Mouse (Mus musculus) lung, postnatal 0 days (tissue): ENCODE measurements at regions not wholly inside any gene's neighbourhood (a gene's known extent, or its start where the extent isn't known, plus 50 kb on each side); places are given as distances from the start of the nearest gene placed in this dataset.

Experiments
- ATAC-seq: fragments of 200-750 bp; cut with Nextera tagmentation; 2 replicates; pipeline ENCODE4 v1.8.0; 2017; ENCODE audit warnings: moderate library complexity
- DNase-seq: peaks from one replicate; pipeline ENCODE4 v3.0.0-alpha.2; 2016; ENCODE audit warnings: low spot score
- H3K27ac ChIP-seq: fragments of 300-500 bp; sonication (generic); 2 replicates; pipeline ENCODE4 v1.5.1; 2014; ENCODE audit warnings: antibody characterized with exemption, mild to moderate bottlenecking, low read length, mixed read lengths
- H3K27me3 ChIP-seq: fragments of 300-500 bp; sonication (generic); replicated peaks from 2 replicates; pipeline ENCODE4 v1.6.1; 2014; ENCODE audit warnings: low read length, mixed read lengths; ENCODE audit not compliant: insufficient read depth
- H3K36me3 ChIP-seq: fragments of 300-500 bp; sonication (generic); 2 replicates; pipeline ENCODE4 v1.6.1; 2014; ENCODE audit warnings: low read length, mixed read lengths; ENCODE audit not compliant: insufficient read depth
- H3K4me1 ChIP-seq: fragments of 300-500 bp; sonication (generic); 2 replicates; pipeline ENCODE4 v1.6.1; 2014; ENCODE audit warnings: antibody characterized with exemption, low read depth, low read length, mixed read lengths; ENCODE audit not compliant: insufficient read depth
- H3K4me2 ChIP-seq: fragments of 300-500 bp; sonication (generic); replicated peaks from 2 replicates; pipeline ENCODE4 v1.6.1; 2014; ENCODE audit warnings: low read depth, mild to moderate bottlenecking, low read length, moderate library complexity, mixed read lengths
- H3K4me3 ChIP-seq: fragments of 300-500 bp; sonication (generic); 2 replicates; pipeline ENCODE4 v1.5.1; 2014; ENCODE audit warnings: low read depth, low read length
- H3K9ac ChIP-seq: fragments of 300-500 bp; sonication (generic); replicated peaks from 2 replicates; pipeline ENCODE4 v1.6.1; 2014; ENCODE audit warnings: low read depth, mild to moderate bottlenecking
- H3K9me3 ChIP-seq: fragments of 300-500 bp; sonication (generic); 2 replicates; pipeline ENCODE4 v1.6.1; 2016; ENCODE audit warnings: low read length, mixed read lengths
- CTCF ChIP-seq: IDR thresholded peaks from 2 replicates; pipeline ENCODE4 v1.5.1; 2016; ENCODE audit warnings: antibody characterized with exemption, mild to moderate bottlenecking
- EP300 ChIP-seq: IDR thresholded peaks from 2 replicates; pipeline ENCODE4 v1.6.1; 2016; ENCODE audit warnings: antibody characterized with exemption, mild to moderate bottlenecking, control low read depth
- WGBS: fragments of 180-500 bp; shearing (Covaris S2); extraction: QIAGEN DNeasy Blood & Tissue Kit; methylation state at CpG from one replicate; pipeline ENCODE4 v1.1.7; 2014; 5-methylcytosine and 5-hydroxymethylcytosine counted together

DNA sequence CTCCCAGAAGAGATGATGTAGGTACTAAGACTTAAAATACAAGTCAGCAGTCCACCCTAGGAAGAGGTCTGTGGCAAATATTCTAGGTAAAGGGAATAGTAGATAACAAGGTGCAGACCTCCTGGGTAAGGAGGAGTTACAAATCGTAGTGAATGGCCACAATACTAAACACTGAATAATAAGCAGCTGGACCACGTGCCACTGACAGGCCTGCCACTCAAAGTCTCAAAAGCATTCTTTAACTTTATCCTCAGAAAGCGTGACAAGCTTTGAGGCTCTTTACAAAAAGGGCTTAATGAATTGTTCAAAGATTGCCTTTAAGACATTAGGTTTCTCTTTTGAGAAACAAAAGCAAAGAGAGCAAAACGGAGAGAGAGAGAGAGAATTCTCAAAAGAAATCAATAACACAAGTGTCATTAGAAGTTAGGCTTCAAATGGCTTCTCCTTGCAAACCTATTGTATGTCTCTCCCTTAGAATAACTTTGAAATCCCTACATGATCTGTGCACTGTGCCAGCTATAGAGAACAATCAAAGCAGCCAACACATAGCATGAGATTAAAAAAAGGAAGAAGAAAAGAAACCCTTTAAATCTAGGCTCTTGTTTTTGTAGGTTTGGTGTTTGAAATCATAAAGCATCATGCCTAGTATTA lies 383.6 kb upstream of the Actbl2 start:
- TF ChIP-seq EP300, result no peak
- TF ChIP-seq CTCF, result no peak
- WGBS, result 53% methylated on average over 4 of the region's 4 CpGs
- DNase-seq (no peak), ATAC-seq (no peak)
- no peak overlapping the region for H3K27ac ChIP-seq
- no peak overlapping the region for H3K4me2 ChIP-seq
- no peaks in the 10 kb centered on the region for H3K27me3 ChIP-seq
- H3K9me3 ChIP-seq, result no peaks in the 10 kb centered on the region
- no peaks in the 10 kb centered on the region for H3K36me3 ChIP-seq
- H3K4me3 ChIP-seq, result no peak overlapping the region
- H3K4me1 ChIP-seq, result no peaks in the 10 kb centered on the region
- H3K9ac ChIP-seq, result no peak overlapping the region

DNA sequence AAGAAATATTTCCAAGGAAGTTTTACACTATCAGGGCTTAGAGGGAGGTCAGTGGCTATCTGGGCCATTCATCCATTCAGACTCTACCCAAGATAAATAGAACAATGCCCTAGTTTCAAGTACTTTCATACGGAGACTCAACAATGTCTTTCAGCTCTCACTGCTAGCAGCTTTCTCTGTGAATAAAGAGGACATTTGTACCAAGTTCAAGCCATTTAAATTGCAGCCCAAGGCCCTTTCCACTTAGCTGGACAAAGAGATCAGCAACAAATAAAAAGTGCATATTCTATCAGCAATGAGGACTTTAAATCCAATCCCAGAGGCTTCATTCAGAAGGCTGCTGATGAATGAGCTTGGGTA lies 383.1 kb upstream of the Actbl2 start:
- no peaks in the 10 kb centered on the region for H3K4me1 ChIP-seq
- WGBS, result 49% methylated on average over 1 of the region's 1 CpGs
- DNase-seq (no peak), ATAC-seq (no peak)
- no peak overlapping the region for H3K9ac ChIP-seq
- no peaks in the 10 kb centered on the region for H3K27me3 ChIP-seq
- H3K4me3 ChIP-seq, result no peak overlapping the region
- no peak overlapping the region for H3K4me2 ChIP-seq
- TF ChIP-seq CTCF (no peak), EP300 (no peak)
- no peaks in the 10 kb centered on the region for H3K36me3 ChIP-seq
- no peaks in the 10 kb centered on the region for H3K9me3 ChIP-seq
- no peak overlapping the region for H3K27ac ChIP-seq

DNA sequence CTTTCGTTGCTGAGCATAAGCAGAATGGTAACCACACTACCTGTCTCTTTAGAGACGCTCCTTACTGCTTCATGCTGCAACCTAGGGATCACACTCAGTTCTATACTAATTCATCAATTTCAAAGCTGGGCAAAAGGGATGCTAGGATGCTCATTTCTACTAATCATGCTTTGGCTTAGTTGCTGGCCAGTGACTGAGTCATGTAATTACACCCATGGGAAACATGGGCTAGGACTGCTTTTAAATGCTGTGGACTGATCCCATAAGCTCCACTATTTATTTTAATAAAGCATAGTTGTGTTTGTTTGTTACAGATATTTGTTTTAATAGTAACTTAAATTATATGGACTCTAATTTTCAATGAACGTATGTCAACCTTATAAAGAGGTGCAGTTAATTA lies 373.2 kb upstream of the Actbl2 start:
- no peaks in the 10 kb centered on the region for H3K4me1 ChIP-seq
- H3K36me3 ChIP-seq, result no peaks in the 10 kb centered on the region
- WGBS, result 82% methylated on average over 3 of the region's 3 CpGs
- H3K4me2 ChIP-seq, result no peak overlapping the region
- no peaks in the 10 kb centered on the region for H3K9me3 ChIP-seq
- no peak for DNase-seq
- H3K27ac ChIP-seq, result no peak overlapping the region
- TF ChIP-seq CTCF (no peak), EP300 (no peak)
- no peak overlapping the region for H3K9ac ChIP-seq
- no peak for ATAC-seq
- no peak overlapping the region for H3K4me3 ChIP-seq
- no peaks in the 10 kb centered on the region for H3K27me3 ChIP-seq

DNA sequence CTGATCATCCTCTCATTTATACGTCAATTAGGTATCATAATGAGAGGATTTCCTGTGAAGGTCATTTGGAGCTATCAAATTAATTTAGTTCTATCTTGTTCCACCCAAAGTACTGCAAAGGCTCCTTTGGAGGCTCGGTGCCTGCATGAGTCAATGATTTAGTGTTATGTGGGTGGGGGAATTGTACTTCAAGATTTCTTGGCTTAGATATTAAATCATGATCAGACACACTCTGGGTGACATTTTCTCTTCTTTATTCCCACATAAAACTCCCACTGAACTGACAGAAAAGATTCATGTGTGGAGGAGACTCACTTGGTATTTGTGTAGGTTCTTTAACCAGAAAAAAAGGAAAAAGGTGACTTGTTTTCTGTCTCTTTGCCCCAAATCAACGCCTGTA lies 372.6 kb upstream of the Actbl2 start:
- Histone ChIP-seq H3K27me3 (no peaks in the 10 kb centered on the region), H3K4me1 (no peaks in the 10 kb centered on the region), H3K27ac (no peak overlapping the region), H3K9me3 (no peaks in the 10 kb centered on the region), H3K9ac (no peak overlapping the region), H3K4me3 (no peak overlapping the region), H3K36me3 (no peaks in the 10 kb centered on the region), H3K4me2 (no peak overlapping the region)
- TF ChIP-seq EP300 (no peak), CTCF (no peak)
- ATAC-seq (no peak), DNase-seq (no peak)
- 70% methylated on average over 3 of the region's 3 CpGs for WGBS

DNA sequence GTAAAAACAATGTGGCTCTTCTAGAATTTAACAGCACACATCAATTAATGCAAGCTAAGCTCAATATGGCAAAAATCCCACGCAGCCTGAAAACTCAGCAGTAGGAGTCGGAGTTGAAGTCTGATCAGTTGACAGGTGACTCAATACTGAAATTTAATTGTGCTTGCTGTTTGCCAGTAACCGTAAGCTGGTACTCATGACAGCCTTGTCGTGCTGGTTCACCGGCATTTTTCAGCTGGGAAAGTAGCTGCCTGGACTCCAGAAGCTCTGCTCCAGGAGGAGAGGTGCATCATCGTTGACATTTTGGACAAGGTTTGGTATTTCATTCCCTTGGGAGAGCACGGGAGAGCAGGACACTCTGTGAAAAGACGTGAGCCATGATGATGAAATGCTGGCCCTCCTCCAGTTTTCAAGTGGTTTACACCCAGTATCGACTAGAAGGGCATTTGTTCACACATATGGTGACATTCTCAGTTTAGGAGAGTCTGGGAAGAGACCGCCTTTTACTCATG lies 372.1 kb upstream of the Actbl2 start:
- Histone ChIP-seq H3K27ac (no peak overlapping the region), H3K4me2 (peak overlapping the region; percentile 12; the same call in 1 of the 2 replicates), H3K4me3 (no peak overlapping the region), H3K9ac (no peak overlapping the region), H3K27me3 (no peaks in the 10 kb centered on the region), H3K36me3 (no peaks in the 10 kb centered on the region), H3K9me3 (no peaks in the 10 kb centered on the region), H3K4me1 (no peaks in the 10 kb centered on the region)
- ATAC-seq (peak; percentile 35), DNase-seq (peak; percentile 46)
- WGBS, result 40% methylated on average over 10 of the region's 10 CpGs
- TF ChIP-seq EP300, result no peak
- TF ChIP-seq CTCF, result no peak

DNA sequence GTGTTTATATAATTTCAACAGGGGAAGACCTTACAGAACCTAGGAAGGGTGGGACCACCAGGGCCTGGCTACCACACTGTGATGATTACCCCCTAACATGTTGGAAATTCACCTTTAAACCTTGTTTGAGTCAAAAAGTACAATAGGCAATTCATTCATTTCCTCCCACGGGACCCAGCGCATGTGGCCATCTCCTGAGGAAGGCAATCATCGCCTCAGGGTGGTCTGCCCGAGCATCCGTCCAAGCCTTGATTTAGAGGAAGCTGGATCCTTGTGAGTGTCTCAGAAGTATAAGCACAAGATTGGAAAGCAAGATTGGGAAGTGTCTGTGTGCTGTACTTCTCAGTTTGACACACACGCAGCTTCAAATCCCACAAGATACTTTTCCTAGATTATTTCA lies 360.9 kb upstream of the Actbl2 start:
- DNase-seq, result peak; percentile 17
- H3K27me3 ChIP-seq, result no peaks in the 10 kb centered on the region

DNA sequence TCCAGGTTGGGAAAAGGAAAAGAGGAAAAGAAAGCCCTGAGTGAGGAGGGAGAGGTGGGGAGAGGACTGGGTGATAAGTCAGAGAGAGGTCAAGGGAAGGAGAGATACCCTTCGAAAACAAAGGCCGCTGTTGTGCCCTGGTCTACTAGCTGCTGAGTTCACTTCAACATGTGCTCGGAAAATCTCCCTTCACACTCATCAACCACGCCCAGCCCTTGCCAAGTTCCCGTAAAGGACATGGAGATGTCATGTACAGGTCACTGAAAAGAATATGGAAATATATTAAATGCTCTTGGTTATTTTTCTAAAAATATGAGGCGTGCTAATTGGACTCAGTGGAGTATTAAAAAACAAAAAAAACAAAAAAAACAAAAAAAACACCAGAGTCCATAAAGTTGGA lies 359.5 kb upstream of the Actbl2 start:
- WGBS, result 59% methylated on average over 6 of the region's 6 CpGs
- H3K27ac ChIP-seq, result no peak overlapping the region

More for the DNA sequence above, 360.9 kb upstream of the Actbl2 start:
- Histone ChIP-seq H3K4me3 (no peak overlapping the region), H3K4me2 (no peak overlapping the region), H3K9me3 (no peaks in the 10 kb centered on the region), H3K9ac (no peak overlapping the region), H3K27ac (no peak overlapping the region), H3K4me1 (no peaks in the 10 kb centered on the region), H3K36me3 (no peaks in the 10 kb centered on the region)
- TF ChIP-seq CTCF, result no peak
- TF ChIP-seq EP300, result no peak
- WGBS, result 45% methylated on average over 6 of the region's 6 CpGs
- ATAC-seq, result 0 out of 2 replicates have a peak, but pooled peaks have one; percentile 12

More for the DNA sequence above, 359.5 kb upstream of the Actbl2 start:
- no peak for DNase-seq
- Histone ChIP-seq H3K4me1 (no peaks in the 10 kb centered on the region), H3K36me3 (no peaks in the 10 kb centered on the region), H3K9me3 (no peaks in the 10 kb centered on the region), H3K27me3 (no peaks in the 10 kb centered on the region), H3K4me3 (no peak overlapping the region), H3K4me2 (no peak overlapping the region), H3K9ac (no peak overlapping the region)
- no peak for ATAC-seq
- TF ChIP-seq EP300, result no peak
- TF ChIP-seq CTCF, result no peak
